Mouse (Mus musculus) gastrocnemius, postnatal 4 days (tissue): ENCODE data around the gene Rpa1. TPM values are rescaled to one million over a fixed set of nuclear protein-coding genes. Genes with fewer than 3 reads are reported as not detected.

Experiments
- DNase-seq, 2 experiments: peaks; one replicate each; pipeline ENCODE4 v3.0.0; 2021 to 2022; ENCODE audit warnings: low spot score in 2 of 2, mixed read lengths in 2 of 2
- microRNA-seq: library from miRNA; unstranded; fragments of <30 nt; microRNA quantifications from one replicate; pipeline ENCODE4 v1.2.0, GENCODE M21; 2021
- total RNA-seq, 2 experiments: library from RNA; stranded (reverse); gene quantifications; 2 replicates each; pipeline ENCODE4 v1.2.3; 2021

The Rpa1 gene
- total RNA-seq, 2 experiments from 2014 or later = 65.9 to 66.9 TPM

- DNase-seq = no peak
These were observed 84.2 kb downstream of the Rpa1 start for GRCm38 (mm10) chr11:75263964-75264312.

- no peak for DNase-seq
These were observed 84.7 kb downstream of the Rpa1 start for GRCm38 (mm10) chr11:75263274-75263963.

GRCm38 (mm10) chr11:75262791-75263190 is 85.3 kb downstream of the Rpa1 start:
- DNase-seq = no peak

- DNase-seq = no peak
These were observed 85.9 kb downstream of the Rpa1 start for GRCm38 (mm10) chr11:75262181-75262580.

- no peak for DNase-seq
These were observed 86.4 kb downstream of the Rpa1 start for GRCm38 (mm10) chr11:75261730-75262129.

- no peak for DNase-seq
These were observed 87.1 kb downstream of the Rpa1 start for GRCm38 (mm10) chr11:75261016-75261415.

- peak; percentile 49 to 66 for DNase-seq
These were observed 88.0 kb downstream of the Rpa1 start for GRCm38 (mm10) chr11:75259996-75260561.

GRCm38 (mm10) chr11:75259416-75259815 is 88.7 kb downstream of the Rpa1 start:
- DNase-seq = no peak

- DNase-seq = no peak
These were observed 91.0 kb downstream of the Rpa1 start for GRCm38 (mm10) chr11:75257056-75257648.

- no peak for DNase-seq
These were observed 92.8 kb downstream of the Rpa1 start for GRCm38 (mm10) chr11:75255330-75255729.

GRCm38 (mm10) chr11:75254252-75254912 is 93.7 kb downstream of the Rpa1 start:
- DNase-seq = peak in 1 of 2 experiments; percentile 48

- DNase-seq = no peak
These were observed 96.5 kb downstream of the Rpa1 start for GRCm38 (mm10) chr11:75251557-75252070.

- no peak for DNase-seq
These were observed 97.1 kb downstream of the Rpa1 start for GRCm38 (mm10) chr11:75251006-75251512.

GRCm38 (mm10) chr11:75249588-75249987 is 98.5 kb downstream of the Rpa1 start:
- no peak for DNase-seq

Small RNAs within 50 kb of the gene (microRNA-seq; reads per million reads assigned to microRNA genes)
- not detected for gene Gm47300

Other genes starting within 250 kb of the Rpa1 start
- 10 to 100 TPM; 42.7 to 48.8 TPM for gene Hic1, start 178.8 kb downstream of the Rpa1 start, total RNA-seq
- gene Ovca2, start 169.5 kb downstream of the Rpa1 start, total RNA-seq = 1 to 10 TPM; 6.6 to 6.8 TPM
- gene Dph1, start 157.1 kb downstream of the Rpa1 start, total RNA-seq = 10 to 100 TPM in 1 of 2 experiments, 1 to 10 TPM in 1; 10.0 to 11.4 TPM
- gene Rtn4rl1, start 154.5 kb downstream of the Rpa1 start, total RNA-seq = 1 to 10 TPM; 4.2 to 5.0 TPM
- gene Smyd4, start 109 bp upstream of the Rpa1 start, total RNA-seq = 10 to 100 TPM in 1 of 2 experiments, 1 to 10 TPM in 1; 8.5 to 11.2 TPM
- gene Serpinf1, start 74.4 kb upstream of the Rpa1 start, total RNA-seq = 100 to 1,000 TPM; 130 to 141 TPM
- gene Serpinf2, start 91.3 kb upstream of the Rpa1 start, total RNA-seq = 1 to 10 TPM in 1 of 2 experiments, under 1 TPM in 1; 0.32 to 2.7 TPM
- 10 to 100 TPM in 1 of 2 experiments, 1 to 10 TPM in 1; 9.3 to 10.4 TPM for gene Wdr81, start 106.4 kb upstream of the Rpa1 start, total RNA-seq
- gene Tlcd2, start 113.4 kb upstream of the Rpa1 start, total RNA-seq = 10 to 100 TPM in 1 of 2 experiments, 1 to 10 TPM in 1; 9.6 to 12.6 TPM
- gene Prpf8, start 138.5 kb upstream of the Rpa1 start, total RNA-seq = 10 to 100 TPM; 97.2 TPM
- gene Rilp, start 161.8 kb upstream of the Rpa1 start, total RNA-seq = 10 to 100 TPM; 16.4 to 24.5 TPM
- gene Scarf1, start 165.2 kb upstream of the Rpa1 start, total RNA-seq = 1 to 10 TPM; 7.5 to 9.0 TPM
- 10 to 100 TPM; 22.2 to 25.0 TPM for gene Slc43a2, start 183.4 kb upstream of the Rpa1 start, total RNA-seq
- 100 to 1,000 TPM; 106 to 117 TPM for gene Pitpna, start 239.8 kb upstream of the Rpa1 start, total RNA-seq